Mouse (Mus musculus): ENCODE measurements around the gene Kcne4. TPM values are rescaled to one million over a fixed set of nuclear protein-coding genes. Genes with fewer than 3 reads are reported as not detected.

The Kcne4 gene
- polyA plus RNA-seq, 1 experiment, result 0.29 TPM

DNA sequence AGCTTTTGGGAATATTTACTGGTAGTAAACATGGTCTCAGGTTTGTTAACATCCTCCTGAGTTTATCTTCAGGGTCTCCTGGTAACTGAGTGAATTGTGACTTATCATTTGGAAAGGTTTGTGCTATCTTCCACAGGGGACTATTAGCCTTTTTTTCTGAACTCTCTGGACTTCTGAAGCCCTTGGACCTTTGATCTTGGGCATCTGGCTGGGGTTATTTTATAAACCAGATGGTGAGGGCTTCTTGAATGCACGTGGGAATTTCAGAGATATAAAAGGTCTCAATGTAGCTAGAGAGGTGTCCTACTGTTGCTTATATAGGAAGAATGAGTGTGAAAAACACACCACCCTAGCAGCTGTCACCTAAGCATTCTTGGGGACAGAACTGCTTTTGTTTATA, 37.7 kb downstream of the Kcne4 start:
- TF ChIP-seq POLR2A (IDR thresholded peaks at IDR 0.05; ENCODE audit: low read depth, low read length), result no peak
- no peak for TF ChIP-seq CTCF (IDR thresholded peaks at IDR 0.05; ENCODE audit: extremely low read depth, insufficient read length, insufficient replicate concordance, low read depth, low read length)
- Histone ChIP-seq H3K4me1 (ENCODE audit: control insufficient read depth, insufficient read depth, insufficient read length, low read length) (no peaks in the 10 kb centered on the region), H3K36me3 (ENCODE audit: control insufficient read depth, insufficient read depth, low read length) (no peaks in the 10 kb centered on the region), H3K27me3 (ENCODE audit: control insufficient read depth, insufficient read depth, low read length) (no peaks in the 10 kb centered on the region), H3K4me3 (ENCODE audit: low read depth, low read length) (no peak overlapping the region), H3K27ac (ENCODE audit: insufficient read depth, low read depth, low read length) (no peak overlapping the region)
- WGBS, result 11% methylated on average over 1 of the region's 1 CpGs

DNA sequence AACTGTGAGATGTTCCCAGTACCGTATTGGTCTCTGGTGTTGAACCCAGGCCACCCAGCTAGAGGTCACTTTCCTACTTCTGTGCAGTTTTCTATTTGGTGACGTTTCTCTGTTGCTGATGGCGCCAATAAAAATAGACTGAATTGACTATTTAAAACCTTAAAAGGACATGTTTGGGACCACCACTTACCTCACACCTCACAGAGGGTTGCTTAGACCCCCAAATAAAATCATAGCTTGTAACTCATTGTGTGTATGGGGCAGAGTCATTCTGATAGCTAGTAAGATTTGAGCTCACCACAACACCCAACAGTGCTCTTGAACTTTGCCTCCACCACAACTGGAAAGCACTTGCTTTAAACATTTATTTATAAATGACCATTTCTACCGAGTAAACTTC, 43.0 kb downstream of the Kcne4 start:
- Histone ChIP-seq H3K4me3 (ENCODE audit: low read depth, low read length) (no peak overlapping the region), H3K27me3 (ENCODE audit: control insufficient read depth, insufficient read depth, low read length) (no peaks in the 10 kb centered on the region), H3K36me3 (ENCODE audit: control insufficient read depth, insufficient read depth, low read length) (no peaks in the 10 kb centered on the region), H3K4me1 (ENCODE audit: control insufficient read depth, insufficient read depth, insufficient read length, low read length) (no peaks in the 10 kb centered on the region), H3K27ac (ENCODE audit: insufficient read depth, low read depth, low read length) (no peak overlapping the region)
- no peak for TF ChIP-seq CTCF (IDR thresholded peaks at IDR 0.05; ENCODE audit: extremely low read depth, insufficient read length, insufficient replicate concordance, low read depth, low read length)
- no peak for TF ChIP-seq POLR2A (IDR thresholded peaks at IDR 0.05; ENCODE audit: low read depth, low read length)
- 67% methylated on average over 4 of the region's 4 CpGs for WGBS

DNA sequence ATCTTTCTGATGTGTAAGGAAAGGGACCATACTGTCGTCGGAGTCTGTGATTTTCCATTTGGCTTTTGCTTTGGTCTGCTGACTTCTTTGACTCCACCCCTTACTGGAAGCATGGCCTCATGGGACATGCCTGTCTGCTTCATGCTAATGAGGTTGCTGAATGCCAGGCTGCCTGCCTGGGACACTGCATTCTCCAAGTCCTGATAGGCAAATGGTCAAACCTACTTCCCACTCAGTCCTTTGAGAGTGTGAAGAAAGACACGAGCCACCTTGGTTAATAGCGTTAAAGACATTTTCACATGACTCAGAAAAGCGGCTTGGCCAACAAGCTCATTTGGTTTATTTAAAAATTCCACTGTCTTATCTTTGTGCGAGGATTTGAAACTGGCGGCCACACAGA, 43.5 kb downstream of the Kcne4 start:
- WGBS, result 75% methylated on average over 7 of the region's 7 CpGs
- H3K27ac ChIP-seq (ENCODE audit: insufficient read depth, low read depth, low read length), result no peak overlapping the region

DNA sequence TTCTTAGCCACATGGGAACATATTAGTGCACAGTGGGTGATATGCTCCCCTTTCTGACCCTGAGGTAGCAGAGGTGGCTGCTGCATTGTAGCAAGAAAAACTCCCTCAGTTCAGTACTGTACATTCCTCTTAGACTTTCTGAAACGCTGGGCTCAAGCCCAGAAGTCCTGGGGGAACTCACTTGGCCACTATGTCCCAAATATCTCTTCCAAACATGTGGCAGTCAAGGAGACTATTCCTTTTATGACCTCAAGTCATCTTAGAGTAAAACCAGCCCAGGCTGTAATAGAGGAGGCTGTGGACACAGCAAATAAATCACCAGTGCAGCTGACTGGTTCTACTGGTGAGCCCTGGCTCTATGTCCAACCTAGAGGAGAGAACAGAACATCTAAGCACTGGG, 45.7 kb downstream of the Kcne4 start:
- WGBS, result 60% methylated on average over 1 of the region's 1 CpGs
- Histone ChIP-seq H3K27me3 (ENCODE audit: control insufficient read depth, insufficient read depth, low read length) (no peaks in the 10 kb centered on the region), H3K4me1 (ENCODE audit: control insufficient read depth, insufficient read depth, insufficient read length, low read length) (no peaks in the 10 kb centered on the region), H3K27ac (ENCODE audit: insufficient read depth, low read depth, low read length) (no peak overlapping the region), H3K36me3 (ENCODE audit: control insufficient read depth, insufficient read depth, low read length) (no peaks in the 10 kb centered on the region), H3K4me3 (ENCODE audit: low read depth, low read length) (no peak overlapping the region)
- TF ChIP-seq POLR2A (IDR thresholded peaks at IDR 0.05; ENCODE audit: low read depth, low read length) (no peak), CTCF (IDR thresholded peaks at IDR 0.05; ENCODE audit: extremely low read depth, insufficient read length, insufficient replicate concordance, low read depth, low read length) (no peak)

More for the DNA sequence above, 43.5 kb downstream of the Kcne4 start:
- H3K4me1 ChIP-seq (ENCODE audit: control insufficient read depth, insufficient read depth, insufficient read length, low read length), result no peaks in the 10 kb centered on the region
- no peak overlapping the region for H3K4me3 ChIP-seq (ENCODE audit: low read depth, low read length)
- H3K27me3 ChIP-seq (ENCODE audit: control insufficient read depth, insufficient read depth, low read length), result no peaks in the 10 kb centered on the region
- H3K36me3 ChIP-seq (ENCODE audit: control insufficient read depth, insufficient read depth, low read length), result no peaks in the 10 kb centered on the region
- TF ChIP-seq CTCF (IDR thresholded peaks at IDR 0.05; ENCODE audit: extremely low read depth, insufficient read length, insufficient replicate concordance, low read depth, low read length) (no peak), POLR2A (IDR thresholded peaks at IDR 0.05; ENCODE audit: low read depth, low read length) (no peak)

DNA sequence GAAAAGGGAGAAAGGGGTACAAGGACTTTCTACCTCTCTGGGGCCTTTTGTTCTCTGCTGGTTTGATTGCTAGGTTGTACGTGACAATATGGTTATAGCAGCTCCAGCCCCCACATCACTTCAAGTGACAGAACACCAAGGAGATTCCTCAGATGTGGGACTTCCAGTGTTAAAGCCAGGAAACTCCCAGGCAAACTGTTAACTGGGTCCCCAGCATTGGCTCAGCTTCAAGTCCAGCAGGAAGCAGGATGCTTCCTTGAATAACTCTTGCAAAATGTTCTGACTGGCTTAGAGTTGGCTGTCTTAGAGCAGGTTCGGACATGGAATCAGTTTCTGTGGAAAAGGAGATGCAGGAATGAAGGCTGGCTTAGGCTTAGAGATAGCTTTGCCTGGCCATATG, 47.3 kb downstream of the Kcne4 start:
- TF ChIP-seq POLR2A (IDR thresholded peaks at IDR 0.05; ENCODE audit: low read depth, low read length) (no peak), CTCF (IDR thresholded peaks at IDR 0.05; ENCODE audit: extremely low read depth, insufficient read length, insufficient replicate concordance, low read depth, low read length) (no peak)
- WGBS, result 67% methylated on average over 2 of the region's 2 CpGs
- no peak overlapping the region for H3K4me3 ChIP-seq (ENCODE audit: low read depth, low read length)
- H3K4me1 ChIP-seq (ENCODE audit: control insufficient read depth, insufficient read depth, insufficient read length, low read length), result no peaks in the 10 kb centered on the region
- H3K27me3 ChIP-seq (ENCODE audit: control insufficient read depth, insufficient read depth, low read length), result no peaks in the 10 kb centered on the region
- no peak overlapping the region for H3K27ac ChIP-seq (ENCODE audit: insufficient read depth, low read depth, low read length)
- H3K36me3 ChIP-seq (ENCODE audit: control insufficient read depth, insufficient read depth, low read length), result no peaks in the 10 kb centered on the region

DNA sequence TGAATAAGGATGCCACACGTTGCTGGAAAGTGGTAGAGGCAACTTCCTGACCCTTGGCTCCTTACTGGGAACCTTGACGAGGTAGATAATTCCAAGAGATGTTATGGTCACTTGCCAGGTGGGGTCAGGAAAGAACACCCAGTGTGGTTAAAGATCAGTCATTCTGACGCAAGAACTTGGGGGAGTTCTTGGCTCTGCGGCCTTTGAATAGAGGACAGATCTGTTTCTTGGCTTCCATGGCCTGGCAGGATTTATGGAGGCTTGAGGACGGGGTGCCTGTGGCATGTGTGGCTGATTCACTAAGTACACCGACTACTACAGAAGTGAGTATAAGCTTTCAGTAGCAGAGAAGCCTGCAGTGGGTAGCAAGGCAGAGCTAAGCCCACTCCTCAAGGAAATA, 47.8 kb downstream of the Kcne4 start:
- Histone ChIP-seq H3K4me1 (ENCODE audit: control insufficient read depth, insufficient read depth, insufficient read length, low read length) (no peaks in the 10 kb centered on the region), H3K27ac (ENCODE audit: insufficient read depth, low read depth, low read length) (no peak overlapping the region), H3K27me3 (ENCODE audit: control insufficient read depth, insufficient read depth, low read length) (no peaks in the 10 kb centered on the region), H3K4me3 (ENCODE audit: low read depth, low read length) (no peak overlapping the region), H3K36me3 (ENCODE audit: control insufficient read depth, insufficient read depth, low read length) (no peaks in the 10 kb centered on the region)
- 59% methylated on average over 6 of the region's 6 CpGs for WGBS
- no peak for TF ChIP-seq POLR2A (IDR thresholded peaks at IDR 0.05; ENCODE audit: low read depth, low read length)
- TF ChIP-seq CTCF (IDR thresholded peaks at IDR 0.05; ENCODE audit: extremely low read depth, insufficient read length, insufficient replicate concordance, low read depth, low read length), result no peak

DNA sequence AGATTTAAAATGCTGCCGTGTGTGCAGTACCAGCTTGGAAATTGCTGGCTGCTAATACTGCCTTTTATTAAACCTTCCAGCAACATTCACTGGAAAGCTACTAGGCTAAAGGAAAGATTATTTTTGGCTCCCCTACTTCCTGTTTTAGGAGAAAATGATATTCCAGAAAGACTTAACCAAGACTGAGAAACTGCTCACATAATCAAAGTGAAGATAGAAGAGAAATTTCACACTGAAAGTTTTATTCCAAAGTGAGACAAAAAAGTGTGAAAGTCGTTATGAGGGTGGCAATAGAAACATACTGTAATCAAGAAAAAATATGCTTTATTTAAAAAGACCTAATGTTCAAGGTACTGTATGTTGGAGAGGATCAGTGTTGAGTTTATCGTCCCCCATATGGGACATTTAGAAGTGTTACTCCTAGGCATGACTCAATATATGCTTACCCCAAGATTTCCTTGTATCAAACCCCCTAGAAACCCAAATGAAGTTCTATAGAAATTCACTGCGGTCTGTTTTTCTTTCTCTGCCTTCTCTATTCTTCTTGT, 48.3 kb downstream of the Kcne4 start:
- TF ChIP-seq CTCF (IDR thresholded peaks at IDR 0.05; ENCODE audit: extremely low read depth, insufficient read length, insufficient replicate concordance, low read depth, low read length), result no peak
- no peak for TF ChIP-seq POLR2A (IDR thresholded peaks at IDR 0.05; ENCODE audit: low read depth, low read length)
- H3K27me3 ChIP-seq (ENCODE audit: control insufficient read depth, insufficient read depth, low read length), result no peaks in the 10 kb centered on the region
- no peaks in the 10 kb centered on the region for H3K36me3 ChIP-seq (ENCODE audit: control insufficient read depth, insufficient read depth, low read length)
- H3K4me1 ChIP-seq (ENCODE audit: control insufficient read depth, insufficient read depth, insufficient read length, low read length), result no peaks in the 10 kb centered on the region
- no peak overlapping the region for H3K27ac ChIP-seq (ENCODE audit: insufficient read depth, low read depth, low read length)
- 85% methylated on average over 4 of the region's 4 CpGs for WGBS
- no peak overlapping the region for H3K4me3 ChIP-seq (ENCODE audit: low read depth, low read length)
